Mouse (Mus musculus) erythroblast, embryonic 14.5 days (primary cell): Measurements from ENCODE around the gene Osm. TPM values are rescaled to one million over a fixed set of nuclear protein-coding genes. Genes with fewer than 3 reads are reported as not detected.

Experiments
- H3K27me3 ChIP-seq: 2 replicates; pipeline ENCODE4 v1.6.1; 2012; ENCODE audit warnings: inconsistent platforms; ENCODE audit not compliant: control insufficient read depth
- H3K36me3 ChIP-seq: 2 replicates; pipeline ENCODE4 v1.6.1; 2012; ENCODE audit warnings: mild to moderate bottlenecking, inconsistent platforms; ENCODE audit not compliant: control insufficient read depth
- H3K4me1 ChIP-seq: 2 replicates; pipeline ENCODE4 v1.6.1; 2012; ENCODE audit warnings: inconsistent platforms; ENCODE audit not compliant: control insufficient read depth
- H3K4me3 ChIP-seq: replicated peaks from 2 replicates; pipeline ENCODE3; 2012; ENCODE audit warnings: moderate library complexity, mild to moderate bottlenecking, inconsistent platforms
- H3K9me3 ChIP-seq: 2 replicates; pipeline ENCODE4 v1.6.1; 2012; ENCODE audit warnings: low read length, inconsistent platforms, mixed read lengths; ENCODE audit not compliant: control insufficient read depth
- GATA1 ChIP-seq: IDR thresholded peaks from 2 replicates; pipeline ENCODE4 v1.6.1; 2012; ENCODE audit warnings: low read length, inconsistent platforms, mixed read lengths
- TAL1 ChIP-seq: IDR thresholded peaks from 3 replicates; pipeline ENCODE4 v1.6.1; 2012; ENCODE audit warnings: low read length, inconsistent platforms, mixed read lengths
- polyA plus RNA-seq: library from polyadenylated mRNA; stranded (reverse); fragments of >175 nt; gene quantifications from 2 replicates; pipeline ENCODE4 v1.2.3, GENCODE M21; 2012

Gene Osm
- polyA plus RNA-seq, 1 experiment, result 0.44 TPM

DNA sequence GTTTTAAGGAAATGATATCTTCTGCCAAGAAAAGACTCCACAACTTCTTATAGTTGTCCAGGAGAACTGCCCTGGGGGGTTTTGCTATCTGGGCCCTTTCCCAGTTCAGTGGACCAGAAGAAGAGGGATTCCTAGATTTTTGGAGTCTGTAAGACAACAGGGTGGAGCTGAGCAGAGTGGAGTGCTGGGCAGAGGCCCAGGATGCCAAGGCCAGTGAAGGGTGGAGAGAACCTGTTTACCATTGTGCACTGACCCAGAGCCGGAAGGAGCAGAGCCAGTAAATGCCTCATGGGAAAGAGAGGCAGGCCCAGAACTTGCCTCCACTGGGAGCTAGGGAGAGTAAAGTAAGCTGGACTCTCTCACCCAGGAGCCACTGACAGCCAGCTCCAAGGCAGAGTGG, 38.5 kb upstream of the Osm start:
- H3K36me3 ChIP-seq, result peaks cover 2% of the 10 kb centered on the region; the same call in 1 of the 2 replicates
- H3K4me3 ChIP-seq, result no peak overlapping the region
- TF ChIP-seq GATA1 (no peak), TAL1 (no peak)

DNA sequence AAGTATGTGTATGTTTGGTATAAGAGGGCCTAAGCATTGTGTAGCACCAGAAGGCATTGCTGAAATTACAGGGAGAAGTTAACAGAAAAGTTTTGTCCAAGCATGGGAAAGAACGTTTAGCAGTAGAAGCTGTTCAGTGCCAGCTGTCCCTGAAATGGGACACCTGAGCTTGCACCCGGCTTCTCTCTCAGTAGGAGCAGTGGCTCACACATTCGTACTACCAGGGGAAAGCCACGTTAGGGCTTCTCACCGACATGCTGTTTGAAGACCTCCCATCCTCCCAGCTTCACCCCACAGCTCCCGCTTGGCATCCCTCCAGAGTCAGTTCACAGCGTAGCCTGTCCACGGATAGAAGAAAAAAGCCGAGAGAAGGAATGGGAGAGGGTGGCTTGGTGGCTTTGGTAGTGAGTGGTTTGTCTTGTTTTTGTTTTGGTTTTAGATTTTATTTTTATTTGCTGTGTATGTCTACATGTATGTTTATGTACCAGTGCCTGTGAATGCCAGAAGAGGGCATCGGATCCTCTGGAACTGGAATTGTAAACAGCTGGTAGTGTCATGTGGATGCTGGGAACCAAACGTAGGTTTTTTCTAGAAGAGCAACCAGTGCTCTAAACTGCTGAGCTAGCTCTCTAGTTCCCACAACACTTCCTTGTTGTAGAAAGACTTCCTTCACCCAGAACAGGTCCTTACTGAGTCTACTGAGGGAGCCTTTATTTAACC, 34.1 kb upstream of the Osm start:
- no peak overlapping the region for H3K4me3 ChIP-seq
- no peaks in the 10 kb centered on the region for H3K9me3 ChIP-seq
- H3K4me1 ChIP-seq, result peaks cover 7% of the 10 kb centered on the region

More for the DNA sequence above, 38.5 kb upstream of the Osm start:
- peaks cover 2% of the 10 kb centered on the region; the same call in 1 of the 2 replicates for H3K4me1 ChIP-seq
- no peaks in the 10 kb centered on the region for H3K9me3 ChIP-seq
- no peaks in the 10 kb centered on the region for H3K27me3 ChIP-seq

DNA sequence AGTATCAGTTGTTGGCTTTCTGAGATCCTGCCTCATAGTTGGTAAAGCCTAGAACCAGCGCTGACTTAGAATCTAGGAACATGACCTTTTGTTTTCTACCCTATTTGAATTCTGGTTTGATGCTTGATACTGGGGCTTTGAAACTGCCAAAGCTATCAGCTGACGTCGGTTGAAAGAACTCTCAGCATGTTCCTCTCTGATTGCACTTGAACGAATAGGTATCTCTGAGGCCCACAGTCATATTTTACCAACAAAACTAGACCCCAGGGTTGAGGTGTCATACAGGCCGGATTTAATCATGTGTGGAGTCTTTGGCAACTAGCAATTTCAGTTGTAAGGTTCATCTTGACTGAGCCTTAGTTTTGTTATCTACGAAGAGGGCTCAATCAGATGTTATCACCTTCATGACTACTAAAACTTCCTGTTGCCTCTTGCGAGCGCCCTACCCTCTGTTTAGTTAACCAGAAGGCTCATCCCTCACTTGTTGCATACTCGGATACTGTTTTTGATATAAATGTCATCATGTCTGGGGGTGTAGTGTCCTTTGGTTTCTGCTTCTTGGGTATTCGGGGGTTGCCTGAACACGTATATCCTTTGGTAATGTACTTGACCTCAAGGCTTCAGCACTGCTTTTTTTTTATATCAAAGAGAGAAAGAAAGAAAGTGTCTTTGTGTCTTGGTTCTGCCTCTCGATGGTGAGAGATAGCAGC, 33.1 kb upstream of the Osm start:
- no peak for TF ChIP-seq TAL1
- TF ChIP-seq GATA1, result no peak
- peaks cover 7% of the 10 kb centered on the region for H3K4me1 ChIP-seq
- peaks cover 24% of the 10 kb centered on the region for H3K36me3 ChIP-seq
- H3K4me3 ChIP-seq, result no peak overlapping the region
- H3K9me3 ChIP-seq, result no peaks in the 10 kb centered on the region
- H3K27me3 ChIP-seq, result no peaks in the 10 kb centered on the region

More for the DNA sequence above, 34.1 kb upstream of the Osm start:
- no peak for TF ChIP-seq GATA1
- no peak for TF ChIP-seq TAL1
- peaks cover 16% of the 10 kb centered on the region for H3K36me3 ChIP-seq
- no peaks in the 10 kb centered on the region for H3K27me3 ChIP-seq

DNA sequence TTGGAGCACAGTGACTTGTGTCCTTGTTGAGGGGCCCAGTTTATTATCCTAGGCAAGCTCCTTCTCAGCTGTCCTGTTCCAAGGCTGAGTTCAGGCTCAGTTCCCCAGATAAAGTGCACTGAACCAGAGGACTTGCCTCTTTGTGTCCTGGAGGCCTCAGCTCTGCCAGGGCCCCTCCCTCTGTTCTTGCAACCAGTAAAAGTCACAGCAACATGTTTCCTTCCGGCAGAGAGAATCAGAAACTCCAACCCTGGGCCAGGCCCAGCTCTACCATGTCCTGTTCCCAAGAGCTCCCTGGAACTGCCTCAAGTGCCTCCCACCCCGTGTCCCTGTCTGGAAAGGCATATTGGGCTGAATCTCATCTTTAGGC, 32.5 kb upstream of the Osm start:
- Histone ChIP-seq H3K9me3 (no peaks in the 10 kb centered on the region), H3K4me3 (no peak overlapping the region), H3K36me3 (peaks cover 29% of the 10 kb centered on the region), H3K4me1 (peaks cover 7% of the 10 kb centered on the region), H3K27me3 (no peaks in the 10 kb centered on the region)
- TF ChIP-seq GATA1 (no peak), TAL1 (no peak)

DNA sequence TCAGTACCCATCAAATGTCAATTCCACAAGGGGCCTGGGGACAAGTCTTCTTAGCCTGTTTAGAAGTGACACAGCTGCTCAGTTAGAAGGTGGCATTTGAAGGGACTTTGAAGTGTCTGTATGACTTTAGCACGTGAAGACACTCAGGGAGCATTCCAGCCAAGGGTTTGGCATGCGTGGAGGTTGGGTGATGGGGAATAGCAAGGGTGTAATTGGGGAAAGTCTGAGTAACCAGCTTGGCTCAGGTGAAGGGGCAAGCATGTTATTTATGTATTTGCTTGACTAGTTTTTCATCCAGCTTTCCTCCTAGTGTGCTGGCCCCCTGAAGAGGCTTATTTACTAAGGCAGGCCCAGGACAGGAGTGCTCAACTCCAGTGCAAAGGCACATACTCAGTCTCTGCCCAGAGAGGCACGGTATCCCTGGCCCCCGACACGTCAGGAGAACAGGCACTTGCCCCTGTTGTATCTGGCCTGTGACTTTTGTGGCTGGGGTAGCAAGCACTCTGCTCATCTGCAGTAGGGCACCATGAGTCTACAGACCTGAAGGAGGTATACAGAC, 31.0 kb upstream of the Osm start:
- H3K4me3 ChIP-seq, result no peak overlapping the region
- peaks cover 7% of the 10 kb centered on the region for H3K4me1 ChIP-seq
- TF ChIP-seq GATA1 (no peak), TAL1 (no peak)
- peaks cover 42% of the 10 kb centered on the region for H3K36me3 ChIP-seq
- H3K27me3 ChIP-seq, result no peaks in the 10 kb centered on the region
- no peaks in the 10 kb centered on the region for H3K9me3 ChIP-seq

DNA sequence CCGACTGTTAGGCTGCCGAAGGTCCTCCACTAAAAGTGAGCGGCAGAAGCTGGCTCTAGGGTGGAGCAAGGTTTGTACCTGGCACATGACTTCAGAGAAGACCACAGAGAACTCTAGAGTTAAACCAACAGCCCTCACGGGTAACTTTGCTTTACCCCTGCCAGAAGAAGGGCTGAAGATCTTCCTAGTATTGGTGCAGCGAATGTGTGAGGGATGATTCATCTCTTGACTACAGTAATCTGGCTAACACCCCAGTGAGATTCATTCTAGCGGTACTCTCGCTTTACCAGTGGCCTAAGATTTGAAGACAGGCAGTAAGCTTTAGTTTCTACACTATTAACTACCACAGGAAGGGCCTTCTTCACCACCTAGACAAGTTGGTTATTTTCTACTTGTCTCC, 30.3 kb upstream of the Osm start:
- Histone ChIP-seq H3K4me3 (no peak overlapping the region), H3K9me3 (no peaks in the 10 kb centered on the region), H3K4me1 (peaks cover 7% of the 10 kb centered on the region), H3K27me3 (no peaks in the 10 kb centered on the region), H3K36me3 (peaks cover 48% of the 10 kb centered on the region)
- TF ChIP-seq TAL1, result no peak

DNA sequence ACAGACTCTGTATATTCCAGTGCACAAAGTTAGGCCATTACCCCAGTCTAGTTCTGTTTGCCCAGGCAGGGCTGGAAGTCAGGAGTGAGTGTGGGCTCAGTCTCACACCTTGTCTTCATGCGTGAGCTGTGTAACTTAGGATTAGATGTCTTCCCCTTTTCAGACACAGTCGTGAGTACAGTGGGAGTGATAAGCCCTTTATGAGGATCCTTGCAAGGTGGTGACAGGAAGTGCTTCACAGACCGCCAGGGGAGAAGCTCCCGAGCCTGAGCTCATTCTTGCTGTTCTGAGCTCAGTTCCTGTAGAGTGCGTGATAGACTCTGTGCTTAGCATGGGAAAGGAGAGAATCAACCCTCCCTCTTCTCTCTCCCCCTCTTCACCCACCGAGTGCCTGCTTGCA, 29.7 kb upstream of the Osm start:
- TF ChIP-seq GATA1, result no peak
- TF ChIP-seq TAL1, result no peak
- Histone ChIP-seq H3K27me3 (no peaks in the 10 kb centered on the region), H3K36me3 (peaks cover 50% of the 10 kb centered on the region), H3K4me3 (no peak overlapping the region), H3K9me3 (no peaks in the 10 kb centered on the region), H3K4me1 (peaks cover 7% of the 10 kb centered on the region)

DNA sequence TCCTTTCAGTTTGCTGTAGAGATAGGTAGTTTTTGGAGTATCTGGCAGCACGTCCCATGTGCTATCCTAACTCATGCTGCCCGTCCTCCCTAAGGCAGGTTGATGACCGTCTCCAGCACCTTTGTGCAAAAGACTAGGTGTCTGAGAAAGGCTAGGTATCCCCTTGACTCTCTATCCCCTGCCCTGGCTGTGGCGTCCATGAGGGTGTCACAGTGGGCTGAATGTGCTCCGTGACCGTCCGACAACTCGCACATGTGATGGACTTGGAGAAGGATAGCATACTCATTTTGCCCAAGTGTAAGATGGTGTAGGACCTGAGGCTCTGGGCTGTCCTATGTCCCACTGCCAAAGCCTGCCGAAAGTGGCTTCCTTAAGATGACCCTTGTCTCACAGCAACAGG, 28.6 kb upstream of the Osm start:
- Histone ChIP-seq H3K4me1 (peaks cover 7% of the 10 kb centered on the region), H3K9me3 (no peaks in the 10 kb centered on the region), H3K36me3 (peaks cover 59% of the 10 kb centered on the region), H3K4me3 (no peak overlapping the region), H3K27me3 (no peaks in the 10 kb centered on the region)
- TF ChIP-seq GATA1 (no peak), TAL1 (no peak)

DNA sequence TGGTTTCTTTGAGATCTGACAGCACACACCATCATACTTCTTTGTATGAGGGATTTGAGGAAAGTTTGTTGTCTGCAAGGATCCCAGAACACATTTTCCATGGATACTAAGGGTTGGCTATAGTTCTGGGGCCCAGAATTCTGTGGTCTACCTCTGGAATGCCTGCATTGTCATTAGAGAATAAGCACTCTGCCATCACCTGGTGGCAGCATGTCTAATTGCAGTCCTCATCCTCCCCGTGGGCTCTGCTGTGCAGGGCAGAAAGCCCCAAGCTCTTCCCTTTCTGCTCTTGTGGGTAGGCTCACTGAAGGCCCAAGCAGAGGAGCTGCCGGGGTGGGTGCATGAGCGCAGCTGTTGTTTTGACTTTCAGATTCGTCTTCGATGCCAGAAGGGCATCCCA, 26.7 kb upstream of the Osm start:
- no peaks in the 10 kb centered on the region for H3K9me3 ChIP-seq
- peaks cover 78% of the 10 kb centered on the region for H3K36me3 ChIP-seq
- TF ChIP-seq TAL1 (no peak), GATA1 (no peak)
- H3K4me1 ChIP-seq, result no peaks in the 10 kb centered on the region
- no peak overlapping the region for H3K4me3 ChIP-seq
- H3K27me3 ChIP-seq, result no peaks in the 10 kb centered on the region
